Mouse (Mus musculus): ENCODE measurements at regions not wholly inside any gene's neighbourhood (a gene's known extent, or its start where the extent isn't known, plus 50 kb on each side); places are given as distances from the start of the nearest gene placed in this dataset.
"Not testable (repeated sequence)": the region's sequence is repeated elsewhere in the genome, so short reads cannot be mapped to it uniquely, and the experiment has no call there.

- no peak for DNase-seq (ENCODE audit: extremely low read depth, insufficient read length, low spot score)
These were observed 603.5 kb upstream of the Gje1 start for GRCm38 (mm10) chr10:15321480-15321879.

DNA sequence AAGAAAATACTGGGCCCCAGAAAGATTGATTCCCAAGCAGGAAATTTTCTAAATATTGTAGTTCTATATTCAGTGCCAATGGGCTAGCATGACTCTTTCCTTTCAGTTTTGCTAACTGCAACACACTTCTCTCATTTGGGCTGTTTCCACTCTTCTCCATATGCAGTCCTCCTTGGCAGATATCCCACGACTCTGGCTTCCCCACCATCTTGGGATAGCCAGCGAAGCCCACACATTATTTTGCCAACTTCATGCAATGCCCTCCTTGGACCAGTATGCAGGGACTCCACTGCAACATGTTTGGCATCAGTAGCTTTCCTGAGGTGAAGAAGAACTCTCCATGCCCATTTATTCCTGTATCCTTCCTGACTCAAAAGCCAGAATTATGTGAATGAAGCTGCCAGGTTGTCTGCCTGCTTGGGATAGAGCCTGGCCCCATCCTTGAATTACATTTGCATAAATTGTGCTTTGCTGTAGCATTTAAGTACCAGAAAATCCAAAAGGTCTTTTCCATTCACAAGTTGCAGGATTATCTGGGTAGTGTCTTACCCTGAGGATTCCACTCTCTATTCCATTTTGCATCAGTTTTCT is 599.1 kb upstream of the Gje1 start:
- DNase-seq (ENCODE audit: extremely low read depth, insufficient read length, low spot score), result no peak

- no peak for DNase-seq (ENCODE audit: extremely low read depth, insufficient read length, low spot score)
These were observed 592.6 kb upstream of the Gje1 start for GRCm38 (mm10) chr10:15310650-15311049.

DNA sequence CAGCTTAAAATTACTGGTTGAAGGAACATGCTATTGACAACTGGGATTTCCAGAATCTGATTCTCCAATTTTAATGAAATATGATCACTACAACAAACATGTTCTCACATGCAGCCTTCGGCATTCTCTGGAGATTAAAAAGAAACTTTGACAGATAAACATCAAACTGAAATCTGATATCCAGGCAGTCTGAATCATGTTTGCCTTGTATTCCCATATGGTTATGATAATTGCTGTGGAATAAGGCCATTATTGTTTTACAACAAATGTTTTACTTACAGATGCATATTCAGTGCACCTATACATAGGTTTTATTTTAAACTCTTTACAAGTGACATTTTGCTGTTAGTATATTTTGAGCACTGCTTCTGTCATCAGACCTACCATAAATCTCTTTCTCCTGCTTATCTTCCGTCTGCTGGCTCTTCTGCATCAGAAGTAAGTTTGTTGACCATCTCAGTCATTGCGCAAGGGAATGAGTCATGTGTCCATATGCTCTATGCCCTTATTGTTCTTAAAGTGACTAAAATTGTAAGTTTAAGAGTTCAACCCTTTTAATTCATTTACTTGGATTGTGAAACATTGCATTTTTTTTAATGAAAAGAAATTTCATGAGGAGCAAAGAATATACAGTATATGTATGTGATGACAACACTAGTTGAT is 587.9 kb upstream of the Gje1 start:
- DNase-seq (ENCODE audit: extremely low read depth, insufficient read length, low spot score), result no peak

GRCm38 (mm10) chr10:15300199-15301085 is 582.4 kb upstream of the Gje1 start:
- DNase-seq (ENCODE audit: extremely low read depth, insufficient read length, low spot score), result peak; percentile 26

DNA sequence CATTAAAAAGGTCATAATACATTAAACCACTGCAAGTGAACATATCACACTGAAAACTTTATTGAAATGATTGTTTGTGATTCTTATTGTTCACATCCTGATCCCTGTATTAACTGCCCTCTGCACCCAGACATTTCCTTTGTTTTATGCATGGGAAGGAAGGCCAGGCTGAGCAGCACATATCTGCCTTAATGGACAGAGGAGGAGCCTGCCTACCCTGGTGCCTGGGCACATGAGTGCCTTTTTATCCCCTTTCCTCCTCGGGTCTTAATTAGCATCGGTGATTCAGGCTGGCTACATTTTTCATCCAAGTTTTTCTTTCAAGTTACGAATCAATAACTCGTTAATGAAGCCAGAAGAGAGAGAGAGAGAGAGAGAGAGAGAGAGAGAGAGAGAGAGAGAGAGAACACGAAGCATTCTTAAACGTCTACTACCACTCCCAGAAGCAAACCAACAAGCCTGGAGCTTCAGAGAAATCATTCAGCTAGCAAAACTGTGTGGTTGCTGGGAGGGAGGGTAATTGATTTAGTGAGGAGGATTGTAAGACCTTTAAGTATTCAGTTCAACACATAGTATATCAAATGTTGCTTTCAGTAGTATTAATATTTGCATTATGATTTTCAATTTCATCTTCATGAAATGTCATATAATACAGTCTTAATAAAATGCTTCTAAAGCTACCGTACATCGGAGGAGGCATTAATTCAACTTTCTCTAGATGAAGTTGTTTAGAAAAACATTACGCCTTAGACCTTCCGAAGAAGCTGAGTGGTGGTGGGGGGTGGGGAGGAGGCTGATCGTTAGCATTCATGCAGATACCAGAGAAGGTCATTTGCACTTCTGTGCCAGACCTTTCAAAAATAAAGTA is 581.6 kb upstream of the Gje1 start:
- DNase-seq (ENCODE audit: extremely low read depth, insufficient read length, low spot score), result no peak

DNA sequence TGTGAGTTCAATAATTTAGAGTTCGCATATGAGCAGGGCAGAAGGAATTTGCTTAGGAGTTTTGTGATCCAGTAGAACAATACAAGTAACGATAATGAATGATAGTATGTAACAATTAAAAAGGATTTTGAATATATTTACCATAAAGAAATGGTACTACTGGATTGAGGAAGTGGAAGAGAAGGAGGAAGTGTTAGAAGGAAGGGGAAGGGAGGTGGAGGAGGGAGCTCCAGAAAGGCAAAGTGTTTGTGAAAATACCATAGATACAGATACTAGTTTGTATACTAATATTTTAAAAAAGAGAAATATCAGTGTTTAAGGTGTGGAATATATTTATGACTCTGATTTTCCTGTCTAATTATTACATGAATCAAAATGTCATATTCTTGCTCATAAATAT is 579.2 kb upstream of the Gje1 start:
- DNase-seq (ENCODE audit: extremely low read depth, insufficient read length, low spot score), result no peak

GRCm38 (mm10) chr10:15294125-15294524 is 576.1 kb upstream of the Gje1 start:
- DNase-seq (ENCODE audit: extremely low read depth, insufficient read length, low spot score), result no peak

DNA sequence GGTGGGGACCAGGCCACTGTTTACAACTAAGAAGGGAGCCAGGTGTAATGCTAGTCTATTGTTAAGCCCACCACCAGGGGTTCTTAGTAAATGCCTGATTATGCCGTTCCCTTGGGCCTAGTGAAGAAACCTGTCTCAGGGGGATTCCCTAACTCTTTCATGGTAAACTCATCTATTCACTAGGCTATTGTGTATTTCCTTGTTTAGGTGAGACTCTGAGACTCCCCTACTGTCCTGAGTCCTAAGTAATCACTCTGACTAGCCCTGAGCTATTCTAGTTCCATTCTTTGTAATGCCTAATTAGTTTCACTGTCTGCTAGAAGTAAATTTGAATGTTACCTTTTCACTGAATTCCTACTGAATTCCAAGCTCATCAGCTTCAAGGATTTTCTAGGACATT is 545.3 kb upstream of the Gje1 start:
- not testable (repeated sequence) for DNase-seq (ENCODE audit: extremely low read depth, insufficient read length, low spot score)

DNA sequence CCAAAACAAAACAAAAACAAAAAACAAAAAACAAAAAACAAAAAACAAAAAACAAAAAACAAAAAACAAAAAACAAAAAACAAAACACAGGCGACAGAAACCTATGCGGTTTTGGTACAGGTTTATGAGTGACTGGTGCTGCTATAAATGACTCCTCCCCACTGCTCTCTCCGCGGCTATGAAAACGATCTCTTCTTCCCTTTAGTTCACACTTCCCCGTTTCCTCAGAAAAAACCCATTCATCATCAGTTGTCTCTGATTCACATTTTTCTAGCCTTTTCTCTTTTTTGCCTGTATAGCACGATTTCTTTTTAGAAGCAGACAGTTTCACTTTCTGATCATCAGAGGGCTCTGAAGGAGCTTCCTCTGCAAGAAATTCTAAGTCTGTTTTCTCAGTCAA is 544.3 kb upstream of the Gje1 start:
- DNase-seq (ENCODE audit: extremely low read depth, insufficient read length, low spot score), result not testable (repeated sequence)

DNA sequence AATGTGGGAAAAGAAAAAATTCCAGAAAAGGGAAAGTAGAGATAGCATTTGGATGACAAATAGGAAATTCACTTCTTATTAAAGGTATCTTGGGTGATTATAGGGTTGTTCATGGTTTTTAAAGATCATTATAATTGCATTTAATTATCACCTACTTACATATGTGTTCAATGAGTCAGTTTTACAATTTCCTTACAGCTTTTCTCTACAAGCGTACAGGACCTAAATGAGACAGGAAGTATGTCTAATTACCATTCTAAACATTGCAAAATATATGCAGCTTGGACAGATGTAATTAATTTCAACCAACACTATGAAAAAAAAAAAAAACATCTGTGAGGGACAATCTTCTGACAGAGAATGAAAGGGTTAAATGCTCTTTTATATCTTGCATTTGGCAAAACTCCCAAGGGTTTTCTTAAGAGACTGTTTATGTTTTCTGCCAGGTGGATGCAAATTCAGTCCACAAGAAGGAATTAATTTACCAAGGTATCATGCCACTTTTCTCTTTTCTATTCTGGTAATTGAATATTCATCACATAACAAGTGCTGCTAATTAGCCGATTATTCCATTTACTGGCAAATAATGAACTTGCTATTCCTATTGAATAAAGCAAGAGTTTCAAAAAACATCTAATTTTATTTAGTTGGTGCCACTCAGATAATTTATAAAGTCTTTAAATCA is 531.5 kb upstream of the Gje1 start:
- DNase-seq (ENCODE audit: extremely low read depth, insufficient read length, low spot score), result no peak

DNA sequence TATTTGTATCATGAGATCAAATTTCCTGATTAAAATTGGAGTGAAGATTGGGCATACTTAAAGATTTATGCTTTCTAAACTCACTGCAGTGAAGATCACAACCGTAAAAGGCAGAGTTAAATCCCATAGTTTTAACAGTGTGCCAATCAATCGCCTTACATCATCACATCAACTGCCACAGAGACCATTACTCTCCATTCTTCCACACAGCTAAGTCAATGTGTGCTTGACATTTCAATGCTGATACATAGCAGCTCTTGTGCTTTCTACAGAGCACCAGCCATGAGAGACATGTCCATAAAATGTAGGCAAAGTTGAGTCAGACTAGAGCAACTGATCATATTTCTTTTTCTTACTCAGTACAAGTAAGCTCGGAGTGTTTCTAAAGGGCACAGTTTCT is 530.9 kb upstream of the Gje1 start:
- DNase-seq (ENCODE audit: extremely low read depth, insufficient read length, low spot score), result no peak

GRCm38 (mm10) chr10:15244376-15245262 is 526.6 kb upstream of the Gje1 start:
- no peak for DNase-seq (ENCODE audit: extremely low read depth, insufficient read length, low spot score)

DNA sequence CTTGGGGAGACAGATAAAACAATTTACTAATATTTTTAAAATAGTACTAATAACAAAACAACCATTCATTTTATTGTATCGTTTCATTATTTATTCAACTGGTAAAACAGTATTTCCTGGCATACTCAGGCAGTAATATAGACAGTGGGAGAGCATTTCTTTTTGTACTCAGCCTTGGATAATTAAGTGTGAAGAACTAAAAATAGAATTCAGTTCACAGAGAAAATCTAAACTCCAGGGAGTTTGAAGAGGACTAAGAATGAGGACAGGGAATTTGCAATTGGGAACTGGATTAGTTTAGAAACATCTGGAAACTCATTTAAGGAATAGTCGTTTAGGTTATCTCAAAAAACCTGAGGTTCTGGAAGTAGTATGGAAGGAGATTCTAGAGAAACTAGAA is 525.4 kb upstream of the Gje1 start:
- DNase-seq (ENCODE audit: extremely low read depth, insufficient read length, low spot score), result no peak

- DNase-seq (ENCODE audit: extremely low read depth, insufficient read length, low spot score), result no peak
These were observed 500.9 kb upstream of the Gje1 start for GRCm38 (mm10) chr10:15218883-15219282.

DNA sequence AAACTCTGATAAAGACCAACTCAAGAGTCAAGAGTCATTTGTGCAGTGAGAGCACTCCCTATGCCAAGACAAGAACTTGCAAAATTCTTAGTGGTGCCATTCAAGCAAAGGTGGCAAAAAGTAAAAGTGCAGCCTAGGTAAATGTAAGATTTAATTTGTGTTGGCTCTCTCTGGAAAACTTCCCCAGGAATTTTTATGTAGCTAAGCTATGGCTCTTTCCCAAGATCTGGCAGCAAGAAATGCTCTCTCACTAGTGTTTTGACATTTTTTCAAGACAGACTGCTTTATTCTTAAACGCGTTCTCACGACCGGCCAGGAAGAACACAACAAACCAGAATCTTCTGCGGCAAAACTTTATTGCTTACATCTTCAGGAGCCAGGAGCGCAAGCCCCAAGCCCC is 461.6 kb upstream of the Gje1 start:
- no peak for DNase-seq (ENCODE audit: extremely low read depth, insufficient read length, low spot score)

- DNase-seq (ENCODE audit: extremely low read depth, insufficient read length, low spot score), result no peak
These were observed 456.4 kb upstream of the Gje1 start for GRCm38 (mm10) chr10:15174421-15174820.

DNA sequence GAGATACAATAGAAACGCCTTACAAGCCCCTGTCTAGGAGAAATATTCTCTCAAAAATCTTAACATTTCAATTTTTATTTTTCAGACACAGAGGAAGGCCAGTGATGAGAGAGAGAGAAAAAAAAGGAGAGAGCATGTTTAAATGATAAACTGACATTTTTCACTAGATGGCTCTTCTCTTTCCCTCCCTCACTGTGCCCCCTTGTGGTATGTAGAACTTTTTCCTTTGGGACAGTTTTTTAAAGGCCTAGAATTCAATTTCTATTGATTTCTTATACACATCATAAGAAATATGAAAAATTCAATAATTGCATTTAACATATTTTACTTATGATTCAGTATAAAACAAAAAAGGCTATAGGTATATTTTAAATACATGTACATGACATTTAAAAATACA is 454.5 kb upstream of the Gje1 start:
- no peak for DNase-seq (ENCODE audit: extremely low read depth, insufficient read length, low spot score)

DNA sequence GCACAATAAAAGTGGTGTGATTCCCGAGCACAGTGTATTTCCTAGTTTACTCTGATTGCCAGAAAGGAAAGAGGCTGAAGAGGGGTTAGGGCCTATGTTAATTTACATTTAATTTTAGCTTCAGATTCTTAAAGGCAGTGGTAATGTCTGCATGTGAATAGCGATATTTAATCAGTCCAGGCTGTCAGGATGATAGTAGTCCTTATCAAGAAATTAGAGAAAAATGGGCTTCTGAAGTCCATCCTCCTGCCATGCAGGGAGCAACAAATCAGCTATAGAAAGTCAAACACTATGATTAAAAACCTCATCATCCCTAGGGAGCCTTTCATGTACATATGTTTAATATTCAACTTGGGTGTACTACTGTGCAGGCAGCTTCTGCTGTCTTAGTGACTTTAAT is 422.7 kb upstream of the Gje1 start:
- no peak for DNase-seq (ENCODE audit: extremely low read depth, insufficient read length, low spot score)

Measured in 3134 (cell line).